Mouse (Mus musculus): Measurements from ENCODE around the gene Proz. TPM values are rescaled to one million over a fixed set of nuclear protein-coding genes. Genes with fewer than 3 reads are reported as not detected.

Gene Proz
- 0.10 and 0.12 TPM in 2 replicates for total RNA-seq (2012; rRNA removed)
- polyA plus RNA-seq (2012; ENCODE audit: insufficient read depth in 1 of 2, insufficient read length in 2 of 2, low read depth in 1 of 2, low replicate concordance in 2 of 2, missing spikeins in 1 of 2): under 1 TPM in 1 of 2 experiments, not detected in 1; 0.54 TPM

GRCm38 (mm10) chr8:13060441-13061150 is at the start of gene Proz:
Gene Proz, plus strand, starts transcription at chr8:13060914.
- Histone ChIP-seq H3K4me1 (ENCODE audit: control insufficient read depth in 1 of 2, insufficient read depth in 2 of 2, low read length in 2 of 2) (no peaks in the 10 kb centered on the region), H3K27ac (ENCODE audit: control insufficient read depth, low read depth, low read length) (no peak within 1 kb of the TSS), H3K27me3 (ENCODE audit: control insufficient read depth in 1 of 2, insufficient read depth in 2 of 2, low read length in 2 of 2) (peaks cover 0 to 2% of the 10 kb centered on the region in 2 experiments; a peak in 2 of 4 replicates)

GRCm38 (mm10) chr8:13019560-13019959 is 41.2 kb upstream of the Proz start:
- Histone ChIP-seq H3K27me3 (ENCODE audit: control insufficient read depth in 1 of 2, insufficient read depth in 2 of 2, low read length in 2 of 2) (peaks cover 2 to 6% of the 10 kb centered on the region in 2 experiments; a peak in 3 of 4 replicates), H3K27ac (ENCODE audit: control insufficient read depth, low read depth, low read length) (no peak overlapping the region), H3K36me3 (ENCODE audit: control insufficient read depth in 1 of 2, insufficient read depth in 2 of 2, low read length in 2 of 2) (no peaks in the 10 kb centered on the region), H3K9ac (ENCODE audit: control insufficient read depth, low read depth, low read length, poor library complexity, severe bottlenecking) (no peak overlapping the region), H3K79me2 (ENCODE audit: control insufficient read depth, insufficient read depth, low read length, poor library complexity) (no peaks in the 10 kb centered on the region), H3K9me3 (replicated peaks; ENCODE audit: insufficient read depth, low read length) (no peaks in the 10 kb centered on the region), H3K4me1 (ENCODE audit: control insufficient read depth in 1 of 2, insufficient read depth in 2 of 2, low read length in 2 of 2) (no peaks in the 10 kb centered on the region), H3K4me3 (ENCODE audit: control insufficient read depth in 1 of 2, insufficient read depth in 1 of 2, low read depth in 2 of 2, low read length in 2 of 2) (no peak overlapping the region)
- TF ChIP-seq USF1 (IDR thresholded peaks at IDR 0.05; ENCODE audit: low read depth, low read length) (no peak), HCFC1 (IDR thresholded peaks at IDR 0.05; ENCODE audit: low read depth, low read length) (no peak), BHLHE40 (IDR thresholded peaks at IDR 0.05; ENCODE audit: borderline replicate concordance, low read depth, low read length) (no peak), ZKSCAN1 (IDR thresholded peaks at IDR 0.05; ENCODE audit: low read depth, low read length) (no peak), CHD2 (IDR thresholded peaks at IDR 0.05; ENCODE audit: low read length) (no peak), CTCF (IDR thresholded peaks at IDR 0.05 in 2 of 3, conservative IDR thresholded peaks at IDR 0.05 in 1 of 3; ENCODE audit: control insufficient read depth in 1 of 3, insufficient read depth in 1 of 3, low read depth in 2 of 3, low read length in 3 of 3, poor library complexity in 1 of 3, severe bottlenecking in 1 of 3) (no peak), E2F4 (IDR thresholded peaks at IDR 0.05; ENCODE audit: borderline replicate concordance, low read depth, low read length) (no peak), MAX (IDR thresholded peaks at IDR 0.05; ENCODE audit: low read length) (no peak), MYC (IDR thresholded peaks at IDR 0.05; ENCODE audit: low read depth, low read length) (no peak), GABPA (IDR thresholded peaks at IDR 0.05; ENCODE audit: low read depth, low read length) (no peak), ZC3H11A (IDR thresholded peaks at IDR 0.05; ENCODE audit: low read depth, low read length) (no peak), KAT2A (conservative IDR thresholded peaks at IDR 0.05; ENCODE audit: low read depth, low read length) (no peak), MEF2A (IDR thresholded peaks at IDR 0.05; ENCODE audit: extremely low read depth, insufficient replicate concordance, low read depth, low read length, poor library complexity, severe bottlenecking) (no peak), NELFE (IDR thresholded peaks at IDR 0.05; ENCODE audit: low read depth, low read length) (no peak), MAFK (IDR thresholded peaks at IDR 0.05; ENCODE audit: borderline replicate concordance, low read depth, low read length) (no peak), CHD1 (IDR thresholded peaks at IDR 0.05; ENCODE audit: low read depth, low read length) (no peak), MXI1 (IDR thresholded peaks at IDR 0.05; ENCODE audit: low read depth, low read length) (no peak), ZNF384 (IDR thresholded peaks at IDR 0.05; ENCODE audit: low read depth, low read length) (no peak), RAD21 (IDR thresholded peaks at IDR 0.05; ENCODE audit: low read depth, low read length) (no peak), TAL1 (IDR thresholded peaks at IDR 0.05; ENCODE audit: low read length) (no peak)
- no peak for DNase-seq (ENCODE audit: low read depth, low spot score)

More at GRCm38 (mm10) chr8:13060441-13061150, at the start of gene Proz:
- H3K9me3 ChIP-seq (replicated peaks; ENCODE audit: insufficient read depth, low read length): no peaks in the 10 kb centered on the region
- H3K4me3 ChIP-seq (ENCODE audit: control insufficient read depth in 1 of 2, insufficient read depth in 1 of 2, low read depth in 2 of 2, low read length in 2 of 2): no peak within 1 kb of the TSS
- TF ChIP-seq NRF1 (IDR thresholded peaks at IDR 0.05; ENCODE audit: insufficient read depth, low read depth, low read length, poor library complexity, severe bottlenecking) (no peak), USF2 (IDR thresholded peaks at IDR 0.05; ENCODE audit: borderline replicate concordance in 1 of 2, insufficient read depth in 1 of 2, low read depth in 1 of 2, low read length in 2 of 2) (no peak), JUND (IDR thresholded peaks at IDR 0.05; ENCODE audit: low read depth, low read length) (no peak), CTCF (IDR thresholded peaks at IDR 0.05 in 2 of 3, conservative IDR thresholded peaks at IDR 0.05 in 1 of 3; ENCODE audit: control insufficient read depth in 1 of 3, insufficient read depth in 1 of 3, low read depth in 2 of 3, low read length in 3 of 3, poor library complexity in 1 of 3, severe bottlenecking in 1 of 3) (no peak), TCF12 (IDR thresholded peaks at IDR 0.05; ENCODE audit: low read depth, low read length) (no peak), TBP (IDR thresholded peaks at IDR 0.05; ENCODE audit: low read depth, low read length) (no peak), HCFC1 (IDR thresholded peaks at IDR 0.05; ENCODE audit: low read depth, low read length) (no peak), ELF1 (IDR thresholded peaks at IDR 0.05; ENCODE audit: low read depth, low read length) (no peak), MYB (IDR thresholded peaks at IDR 0.05; ENCODE audit: low read depth, low read length) (no peak), GATA1 (IDR thresholded peaks at IDR 0.05; ENCODE audit: low read depth, low read length) (no peak)
- no peak for DNase-seq (ENCODE audit: low read depth, low spot score)
- H3K79me2 ChIP-seq (ENCODE audit: control insufficient read depth, insufficient read depth, low read length, poor library complexity): no peaks in the 10 kb centered on the region
- H3K36me3 ChIP-seq (ENCODE audit: control insufficient read depth in 1 of 2, insufficient read depth in 2 of 2, low read length in 2 of 2): no peaks in the 10 kb centered on the region
- H3K9ac ChIP-seq (ENCODE audit: control insufficient read depth, low read depth, low read length, poor library complexity, severe bottlenecking): no peak within 1 kb of the TSS

Data from MEL (cell line).